Mouse (Mus musculus): ENCODE measurements around the gene Acrbp. TPM values are rescaled to one million over a fixed set of nuclear protein-coding genes. Genes with fewer than 3 reads are reported as not detected.

Acrbp gene
- polyA plus RNA-seq, 1 experiment = 5.1 TPM

GRCm38 (mm10) chr6:125087937-125088336 is 38.4 kb downstream of the Acrbp start:
- Histone ChIP-seq H3K27ac (replicated peaks; ENCODE audit: low read depth, low read length) (no peak overlapping the region; the same call in 1 of the 2 replicates), H3K4me1 (ENCODE audit: control insufficient read depth, insufficient read depth, insufficient read length, low read length) (peaks cover 11% of the 10 kb centered on the region), H3K4me3 (ENCODE audit: insufficient read depth, low read depth, low read length) (no peak overlapping the region)

- Histone ChIP-seq H3K4me1 (ENCODE audit: control insufficient read depth, insufficient read depth, insufficient read length, low read length) (peaks cover 11% of the 10 kb centered on the region), H3K27ac (replicated peaks; ENCODE audit: low read depth, low read length) (peak overlapping the region; percentile 75), H3K4me3 (ENCODE audit: insufficient read depth, low read depth, low read length) (peak overlapping the region; percentile 4; the same call in 1 of the 2 replicates)
Measured at GRCm38 (mm10) chr6:125088561-125089321, 39.3 kb downstream of the Acrbp start.

GRCm38 (mm10) chr6:125089521-125090321 is 40.2 kb downstream of the Acrbp start:
- Histone ChIP-seq H3K4me3 (ENCODE audit: insufficient read depth, low read depth, low read length) (peak overlapping the region; percentile 48), H3K4me1 (ENCODE audit: control insufficient read depth, insufficient read depth, insufficient read length, low read length) (peaks cover 11% of the 10 kb centered on the region), H3K27ac (replicated peaks; ENCODE audit: low read depth, low read length) (peak overlapping the region; percentile 94)

- Histone ChIP-seq H3K4me1 (ENCODE audit: control insufficient read depth, insufficient read depth, insufficient read length, low read length) (peaks cover 11% of the 10 kb centered on the region), H3K27ac (replicated peaks; ENCODE audit: low read depth, low read length) (peak overlapping the region; percentile 53), H3K4me3 (ENCODE audit: insufficient read depth, low read depth, low read length) (no peak overlapping the region)
Measured at GRCm38 (mm10) chr6:125090341-125091085, 41.0 kb downstream of the Acrbp start.

- Histone ChIP-seq H3K4me1 (ENCODE audit: control insufficient read depth, insufficient read depth, insufficient read length, low read length) (peaks cover 11% of the 10 kb centered on the region), H3K27ac (replicated peaks; ENCODE audit: low read depth, low read length) (peak overlapping the region; percentile 69), H3K4me3 (ENCODE audit: insufficient read depth, low read depth, low read length) (no peak overlapping the region)
Measured at GRCm38 (mm10) chr6:125092372-125092771, 42.9 kb downstream of the Acrbp start.

- no peak overlapping the region for H3K27ac ChIP-seq (replicated peaks; ENCODE audit: low read depth, low read length)
- H3K4me1 ChIP-seq (ENCODE audit: control insufficient read depth, insufficient read depth, insufficient read length, low read length) = peaks cover 18% of the 10 kb centered on the region
- H3K4me3 ChIP-seq (ENCODE audit: insufficient read depth, low read depth, low read length) = no peak overlapping the region
Measured at GRCm38 (mm10) chr6:125094843-125095242, 45.4 kb downstream of the Acrbp start.

- Histone ChIP-seq H3K4me3 (ENCODE audit: insufficient read depth, low read depth, low read length) (peak within 1 kb of the TSS; percentile 100), H3K27ac (replicated peaks; ENCODE audit: low read depth, low read length) (peak within 1 kb of the TSS; percentile 97), H3K4me1 (ENCODE audit: control insufficient read depth, insufficient read depth, insufficient read length, low read length) (peaks cover 19% of the 10 kb centered on the region)
Measured at GRCm38 (mm10) chr6:125095391-125096278, 46.1 kb downstream of the Acrbp start, which contains the start of gene Chd4. Chd4 (plus strand) TSS chr6:125095981.

GRCm38 (mm10) chr6:125096279-125096596 is 46.7 kb downstream of the Acrbp start:
- H3K27ac ChIP-seq (replicated peaks; ENCODE audit: low read depth, low read length) = peak overlapping the region; percentile 97
- H3K4me3 ChIP-seq (ENCODE audit: insufficient read depth, low read depth, low read length) = peak overlapping the region; percentile 100
- peaks cover 19% of the 10 kb centered on the region for H3K4me1 ChIP-seq (ENCODE audit: control insufficient read depth, insufficient read depth, insufficient read length, low read length)

- Histone ChIP-seq H3K4me1 (ENCODE audit: control insufficient read depth, insufficient read depth, insufficient read length, low read length) (peaks cover 19% of the 10 kb centered on the region), H3K4me3 (ENCODE audit: insufficient read depth, low read depth, low read length) (peak overlapping the region; percentile 100), H3K27ac (replicated peaks; ENCODE audit: low read depth, low read length) (peak overlapping the region; percentile 82)
Measured at GRCm38 (mm10) chr6:125096597-125097345, 47.3 kb downstream of the Acrbp start.

- peaks cover 19% of the 10 kb centered on the region for H3K4me1 ChIP-seq (ENCODE audit: control insufficient read depth, insufficient read depth, insufficient read length, low read length)
- peak overlapping the region; percentile 100 for H3K4me3 ChIP-seq (ENCODE audit: insufficient read depth, low read depth, low read length)
- H3K27ac ChIP-seq (replicated peaks; ENCODE audit: low read depth, low read length) = peak overlapping the region; percentile 58
Measured at GRCm38 (mm10) chr6:125097346-125097689, 47.8 kb downstream of the Acrbp start.

- Histone ChIP-seq H3K4me1 (ENCODE audit: control insufficient read depth, insufficient read depth, insufficient read length, low read length) (peaks cover 19% of the 10 kb centered on the region), H3K27ac (replicated peaks; ENCODE audit: low read depth, low read length) (peak overlapping the region; percentile 58), H3K4me3 (ENCODE audit: insufficient read depth, low read depth, low read length) (peak overlapping the region; percentile 100)
Measured at GRCm38 (mm10) chr6:125097951-125098350, 48.5 kb downstream of the Acrbp start.

GRCm38 (mm10) chr6:125098513-125098912 is 49.0 kb downstream of the Acrbp start:
- H3K27ac ChIP-seq (replicated peaks; ENCODE audit: low read depth, low read length) = peak overlapping the region; percentile 58
- H3K4me3 ChIP-seq (ENCODE audit: insufficient read depth, low read depth, low read length) = peak overlapping the region; percentile 100
- peaks cover 19% of the 10 kb centered on the region for H3K4me1 ChIP-seq (ENCODE audit: control insufficient read depth, insufficient read depth, insufficient read length, low read length)

GRCm38 (mm10) chr6:125099421-125099971 is 50.0 kb downstream of the Acrbp start:
- peak overlapping the region; percentile 31 for H3K4me3 ChIP-seq (ENCODE audit: insufficient read depth, low read depth, low read length)
- H3K27ac ChIP-seq (replicated peaks; ENCODE audit: low read depth, low read length) = peak overlapping the region; percentile 58
- H3K4me1 ChIP-seq (ENCODE audit: control insufficient read depth, insufficient read depth, insufficient read length, low read length) = peaks cover 19% of the 10 kb centered on the region

Data from brown adipose tissue, adult 24 weeks (tissue).